Mouse (Mus musculus): ENCODE data around the gene C1qtnf6. TPM values are rescaled to one million over a fixed set of nuclear protein-coding genes. Genes with fewer than 3 reads are reported as not detected.

The C1qtnf6 gene
- total RNA-seq (2021) = 10 to 100 TPM in 1 of 2 experiments, 1 to 10 TPM in 1; 9.4 to 11.2 TPM
- long read RNA-seq, experiment 1, partial matches to known transcripts = 0 of 4 reads
- long read RNA-seq, experiment 1, other reads (novel, unspliced or antisense) = 3 of 4 reads
- long read RNA-seq, experiment 2, transcript C1qtnf6-201 (3 exons, 2,402 nt) = major isoform, 5 of 11 reads
- long read RNA-seq, experiment 2, partial matches to known transcripts = 0 of 11 reads
- long read RNA-seq, experiment 2, other reads (novel, unspliced or antisense) = 6 of 11 reads

- intact Hi-C loops (cut with DNase I) = loop anchor here (2.0 kb wide), 1 partner anchor 16 kb away; no protein-coding TSS in a partner anchor
- DNase-seq = peak; percentile 65 to 71
Measured at GRCm38 (mm10) chr15:78530671-78531450, at the start of gene C1qtnf6. C1qtnf6 (minus strand) TSS chr15:78531416.

- intact Hi-C loops (cut with DNase I) = no loop called here
- no peak for DNase-seq
Measured at GRCm38 (mm10) chr15:78576284-78576810, 45.1 kb upstream of the C1qtnf6 start.

GRCm38 (mm10) chr15:78572658-78573397 is 41.6 kb upstream of the C1qtnf6 start, which contains the start of gene Rac2:
Rac2 (minus strand) TSS chr15:78572783.
- DNase-seq = no peak
- intact Hi-C loops (cut with DNase I) = no loop called here

GRCm38 (mm10) chr15:78572270-78572600 is 41.0 kb upstream of the C1qtnf6 start:
- DNase-seq = no peak
- intact Hi-C loops (cut with DNase I) = no loop called here

- intact Hi-C loops (cut with DNase I) = no loop called here
- DNase-seq = no peak
Measured at GRCm38 (mm10) chr15:78571554-78572269, 40.5 kb upstream of the C1qtnf6 start.

GRCm38 (mm10) chr15:78570170-78570569 is 39.0 kb upstream of the C1qtnf6 start:
- no peak for DNase-seq
- intact Hi-C loops (cut with DNase I) = no loop called here

- no peak for DNase-seq
- intact Hi-C loops (cut with DNase I) = no loop called here
Measured at GRCm38 (mm10) chr15:78567608-78568120, 36.4 kb upstream of the C1qtnf6 start.

- DNase-seq = no peak
- intact Hi-C loops (cut with DNase I) = no loop called here
Measured at GRCm38 (mm10) chr15:78564764-78565435, 33.7 kb upstream of the C1qtnf6 start.

GRCm38 (mm10) chr15:78563937-78564336 is 32.7 kb upstream of the C1qtnf6 start:
- DNase-seq = no peak
- intact Hi-C loops (cut with DNase I) = no loop called here

- intact Hi-C loops (cut with DNase I) = no loop called here
- DNase-seq = no peak
Measured at GRCm38 (mm10) chr15:78563344-78563743, 32.1 kb upstream of the C1qtnf6 start.

- intact Hi-C loops (cut with DNase I) = no loop called here
- no peak for DNase-seq
Measured at GRCm38 (mm10) chr15:78559141-78559979, 28.1 kb upstream of the C1qtnf6 start.

- DNase-seq = no peak
- intact Hi-C loops (cut with DNase I) = no loop called here
Measured at GRCm38 (mm10) chr15:78557693-78558535, 26.7 kb upstream of the C1qtnf6 start.

- DNase-seq = no peak
- intact Hi-C loops (cut with DNase I) = no loop called here
Measured at GRCm38 (mm10) chr15:78554545-78555313, 23.5 kb upstream of the C1qtnf6 start.

- DNase-seq = no peak
- intact Hi-C loops (cut with DNase I) = no loop called here
Measured at GRCm38 (mm10) chr15:78549189-78549734, 18.0 kb upstream of the C1qtnf6 start.

GRCm38 (mm10) chr15:78548711-78549110 is 17.5 kb upstream of the C1qtnf6 start:
- DNase-seq = no peak
- intact Hi-C loops (cut with DNase I) = no loop called here

GRCm38 (mm10) chr15:78548336-78548665 is 17.1 kb upstream of the C1qtnf6 start:
- no peak for DNase-seq
- intact Hi-C loops (cut with DNase I) = no loop called here

All from gastrocnemius, postnatal 36 days (tissue).